Mouse (Mus musculus) stomach, postnatal 0 days (tissue): ENCODE results near the gene Foxp1.

ENCODE experiments used
- CTCF ChIP-seq: IDR thresholded peaks from 2 replicates; pipeline ENCODE4 v1.5.1; 2016; ENCODE audit warnings: antibody characterized with exemption, low read depth, mild to moderate bottlenecking, moderate library complexity
- EP300 ChIP-seq: optimal IDR thresholded peaks from 2 replicates; pipeline ENCODE3; 2016; ENCODE audit warnings: antibody characterized with exemption

DNA sequence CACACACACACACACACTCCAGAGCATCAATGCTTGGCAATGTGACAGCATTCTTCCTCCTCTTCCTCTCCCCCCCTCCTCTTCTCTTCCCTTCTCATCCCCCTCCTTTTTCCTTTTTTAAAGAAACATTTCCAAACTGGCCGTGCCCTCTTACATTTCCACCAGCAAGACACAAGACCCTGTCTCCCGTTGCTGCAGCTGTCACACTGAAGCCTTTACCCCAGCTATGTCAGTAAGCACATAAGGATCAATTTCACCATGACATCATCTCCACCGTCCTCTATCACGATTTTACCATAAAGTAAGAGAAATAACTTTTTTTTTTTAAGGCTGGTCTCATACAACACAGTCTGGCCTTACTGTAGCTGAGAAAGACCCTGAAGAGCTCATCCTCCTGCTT is 410.7 kb downstream of the Foxp1 start:
- no peak for TF ChIP-seq CTCF
- no peak for TF ChIP-seq EP300
